Mouse (Mus musculus): ENCODE data around the gene Nmnat3. TPM values are rescaled to one million over a fixed set of nuclear protein-coding genes. Genes with fewer than 3 reads are reported as not detected.

Gene Nmnat3
- polyA plus RNA-seq, 1 experiment from 2014 or later = 8.9 TPM

GRCm38 (mm10) chr9:98437819-98438218 is 150.6 kb downstream of the Nmnat3 start:
- Histone ChIP-seq H3K27ac (no peak overlapping the region), H3K36me3 (0 out of 2 replicates have a peak, but pooled peaks cover 3% of the 10 kb centered on the region), H3K27me3 (ENCODE audit: insufficient read depth, poor library complexity, severe bottlenecking) (peaks cover 3% of the 10 kb centered on the region; the same call in 1 of the 2 replicates), H3K4me1 (peaks cover 9% of the 10 kb centered on the region; the same call in 1 of the 2 replicates), H3K9me3 (no peaks in the 10 kb centered on the region), H3K4me3 (no peak overlapping the region)
- DNase-seq (ENCODE audit: low spot score) = no peak
- WGBS = 79% methylated on average over 4 of the region's 4 CpGs

- Histone ChIP-seq H3K9me3 (no peaks in the 10 kb centered on the region), H3K27ac (no peak overlapping the region), H3K4me1 (peaks cover 7% of the 10 kb centered on the region; the same call in 1 of the 2 replicates), H3K36me3 (0 out of 2 replicates have a peak, but pooled peaks cover 3% of the 10 kb centered on the region), H3K27me3 (ENCODE audit: insufficient read depth, poor library complexity, severe bottlenecking) (peaks cover 3% of the 10 kb centered on the region; the same call in 1 of the 2 replicates), H3K4me3 (no peak overlapping the region)
- 62% methylated on average over 3 of the region's 3 CpGs for WGBS
- no peak for DNase-seq (ENCODE audit: low spot score)
These were observed 151.9 kb downstream of the Nmnat3 start for GRCm38 (mm10) chr9:98439091-98439490.

DNA sequence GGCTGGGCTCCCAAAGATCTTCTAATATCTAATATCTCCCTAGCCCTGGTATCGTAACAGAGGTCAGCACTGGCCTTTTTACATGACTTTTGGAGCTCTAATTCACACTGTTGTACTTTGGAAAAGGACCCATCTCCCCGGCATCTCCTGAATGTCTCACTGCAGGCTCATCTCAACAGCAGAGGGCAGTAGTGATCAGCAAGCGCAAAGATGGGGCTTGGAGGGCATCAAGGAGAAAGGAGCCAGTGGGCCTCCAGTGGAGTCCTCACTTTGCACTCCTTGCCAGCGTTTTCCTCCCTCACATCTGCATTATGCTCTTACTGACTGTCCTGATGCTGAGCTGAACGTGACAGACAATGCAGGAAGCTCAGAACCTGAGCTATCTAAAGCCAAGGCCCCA is 155.4 kb downstream of the Nmnat3 start:
- DNase-seq (ENCODE audit: low spot score) = no peak

GRCm38 (mm10) chr9:98445359-98446149 is 158.3 kb downstream of the Nmnat3 start:
- Histone ChIP-seq H3K27ac (no peak overlapping the region), H3K4me1 (no peaks in the 10 kb centered on the region), H3K9me3 (no peaks in the 10 kb centered on the region), H3K36me3 (peaks cover 17% of the 10 kb centered on the region), H3K27me3 (ENCODE audit: insufficient read depth, poor library complexity, severe bottlenecking) (no peaks in the 10 kb centered on the region), H3K4me3 (no peak overlapping the region)
- no peak for DNase-seq (ENCODE audit: low spot score)
- WGBS = 74% methylated on average over 9 of the region's 9 CpGs

More for the DNA sequence above, 155.4 kb downstream of the Nmnat3 start:
- peaks cover 7% of the 10 kb centered on the region; the same call in 1 of the 2 replicates for H3K4me1 ChIP-seq
- peaks cover 17% of the 10 kb centered on the region for H3K36me3 ChIP-seq
- no peak overlapping the region for H3K4me3 ChIP-seq
- no peaks in the 10 kb centered on the region for H3K27me3 ChIP-seq (ENCODE audit: insufficient read depth, poor library complexity, severe bottlenecking)
- no peaks in the 10 kb centered on the region for H3K9me3 ChIP-seq
- no peak overlapping the region for H3K27ac ChIP-seq
- 51% methylated on average over 5 of the region's 5 CpGs for WGBS

DNA sequence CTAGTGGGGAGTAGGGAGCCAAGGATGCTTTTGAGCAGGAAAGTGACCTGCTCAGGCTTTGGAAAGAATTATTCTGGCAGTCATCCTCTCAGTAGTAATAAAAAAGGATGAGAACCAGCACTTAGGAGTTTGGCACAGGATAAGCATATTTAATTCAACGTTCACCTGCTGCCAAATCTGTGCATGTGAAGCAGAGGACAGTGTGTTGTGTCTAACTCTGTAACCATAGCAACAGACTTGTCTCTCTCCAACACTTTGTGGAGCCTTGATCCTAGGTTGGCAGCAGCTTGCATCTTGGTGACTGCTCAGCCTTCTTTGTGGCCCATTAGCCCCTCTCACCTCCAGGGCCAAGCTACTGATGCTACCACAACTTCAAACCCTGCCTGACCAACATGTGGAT is 163.7 kb downstream of the Nmnat3 start:
- H3K36me3 ChIP-seq = peaks cover 5% of the 10 kb centered on the region; the same call in 1 of the 2 replicates
- H3K4me3 ChIP-seq = no peak overlapping the region
- H3K4me1 ChIP-seq = no peaks in the 10 kb centered on the region
- H3K27ac ChIP-seq = no peak overlapping the region
- no peaks in the 10 kb centered on the region for H3K9me3 ChIP-seq
- WGBS = 81% methylated on average over 1 of the region's 1 CpGs
- no peaks in the 10 kb centered on the region for H3K27me3 ChIP-seq (ENCODE audit: insufficient read depth, poor library complexity, severe bottlenecking)
- DNase-seq (ENCODE audit: low spot score) = no peak

DNA sequence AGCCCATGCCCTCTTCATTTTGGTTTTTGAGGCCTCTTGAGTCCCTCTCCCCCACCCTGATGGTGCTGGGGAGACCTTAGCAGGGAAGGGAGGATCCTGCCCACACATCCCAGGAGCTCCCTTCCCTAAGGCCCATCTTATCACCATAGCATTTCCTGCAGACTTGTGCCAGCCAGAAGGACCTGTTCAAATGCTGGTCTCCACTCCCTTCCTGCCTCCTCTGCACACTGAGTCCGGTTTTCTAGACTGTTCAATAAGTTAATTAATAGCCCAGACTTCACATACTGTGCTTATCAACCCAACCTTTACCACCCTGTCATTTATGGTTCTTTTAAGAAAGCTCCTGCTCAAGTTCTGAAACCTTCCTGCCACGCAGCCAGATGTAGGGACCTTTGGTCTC is 179.5 kb downstream of the Nmnat3 start:
- Histone ChIP-seq H3K4me1 (no peaks in the 10 kb centered on the region), H3K27ac (no peak overlapping the region), H3K9me3 (no peaks in the 10 kb centered on the region), H3K27me3 (ENCODE audit: insufficient read depth, poor library complexity, severe bottlenecking) (no peaks in the 10 kb centered on the region), H3K4me3 (no peak overlapping the region), H3K36me3 (no peaks in the 10 kb centered on the region)
- 58% methylated on average over 2 of the region's 2 CpGs for WGBS
- no peak for DNase-seq (ENCODE audit: low spot score)

Other genes with a start within 250 kb of the Nmnat3 start
- gene Rbp1, start 135.5 kb downstream of the Nmnat3 start, polyA plus RNA-seq (2016; fragmentation: Nextera tagmentation; extraction: Ambion mirVana) = 25.6 and 46.6 TPM in 2 replicates
- 0.60 and 1.9 TPM in 2 replicates for gene Rbp2, start 198.7 kb downstream of the Nmnat3 start, polyA plus RNA-seq (2016; fragmentation: Nextera tagmentation; extraction: Ambion mirVana)

Data from heart, embryonic 10.5 days (tissue).